Mouse (Mus musculus) thymus, postnatal 10 days (tissue): ENCODE measurements around the gene Noc4l.

Source experiments
- DNase-seq, 2 experiments: peaks; one replicate each; pipeline ENCODE4 v3.0.0; 2021; ENCODE audit warnings: low spot score in 2 of 2

Gene Noc4l

DNA sequence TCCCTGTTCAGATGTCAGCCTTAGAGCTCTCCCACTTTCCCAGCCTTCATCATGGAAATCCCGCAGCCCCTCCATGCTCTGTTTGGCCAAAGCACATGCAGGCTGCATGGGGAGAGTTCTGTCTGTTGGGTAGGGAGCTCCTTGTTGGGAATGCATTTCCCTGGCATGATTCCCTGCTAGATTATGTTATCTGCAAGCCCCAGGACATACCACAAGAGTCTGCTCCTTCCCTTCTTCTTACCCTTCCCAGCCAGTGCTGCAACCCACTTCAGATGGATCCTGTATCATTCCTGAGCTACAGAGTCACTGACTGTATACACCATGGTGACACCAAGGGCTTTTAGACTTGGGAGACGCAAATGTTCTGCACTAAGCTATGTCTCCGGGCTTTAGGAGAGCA, 43.8 kb downstream of the Noc4l start:
- no peak for DNase-seq

DNA sequence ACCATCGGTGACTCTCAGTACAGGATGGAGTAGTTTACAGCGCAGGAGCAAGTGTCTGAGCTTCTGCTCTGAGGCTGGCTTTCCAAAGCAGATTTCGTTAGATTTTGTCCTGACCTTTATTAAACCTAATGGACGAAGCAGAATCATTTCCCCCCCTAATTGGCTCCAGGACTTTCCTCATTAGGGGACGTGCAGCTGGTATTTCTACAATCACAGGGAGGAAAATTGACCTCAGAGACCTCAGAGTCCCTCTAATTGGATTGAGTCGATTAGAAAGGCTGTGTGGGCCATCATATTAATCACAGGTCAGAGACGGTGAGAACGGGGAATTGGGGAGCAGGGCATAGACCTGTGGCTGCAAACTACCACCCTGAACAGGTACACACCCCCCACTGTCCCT, 44.3 kb downstream of the Noc4l start:
- DNase-seq, result no peak

DNA sequence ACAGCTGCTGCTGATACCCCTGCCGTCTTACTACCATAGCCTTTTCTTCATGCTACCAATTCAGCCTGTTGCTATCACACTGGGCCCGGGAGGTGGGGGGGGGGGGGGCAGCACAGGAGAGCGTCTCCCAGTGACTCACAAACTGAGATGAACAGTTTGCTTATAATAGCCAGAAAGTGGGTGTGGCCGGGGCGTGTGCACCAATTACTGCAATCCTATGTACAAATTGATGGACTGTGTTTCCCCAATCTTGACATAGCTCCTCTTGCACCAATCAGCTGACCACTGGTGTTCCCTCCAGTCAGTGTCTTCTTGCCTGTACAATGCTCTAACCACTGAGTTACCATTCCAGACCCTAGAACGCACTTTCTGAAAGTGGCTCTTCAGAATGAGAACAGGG, 44.9 kb downstream of the Noc4l start:
- DNase-seq, result no peak

- no peak for DNase-seq
Measured at GRCm38 (mm10) chr5:110607767-110608166, 45.5 kb downstream of the Noc4l start.

DNA sequence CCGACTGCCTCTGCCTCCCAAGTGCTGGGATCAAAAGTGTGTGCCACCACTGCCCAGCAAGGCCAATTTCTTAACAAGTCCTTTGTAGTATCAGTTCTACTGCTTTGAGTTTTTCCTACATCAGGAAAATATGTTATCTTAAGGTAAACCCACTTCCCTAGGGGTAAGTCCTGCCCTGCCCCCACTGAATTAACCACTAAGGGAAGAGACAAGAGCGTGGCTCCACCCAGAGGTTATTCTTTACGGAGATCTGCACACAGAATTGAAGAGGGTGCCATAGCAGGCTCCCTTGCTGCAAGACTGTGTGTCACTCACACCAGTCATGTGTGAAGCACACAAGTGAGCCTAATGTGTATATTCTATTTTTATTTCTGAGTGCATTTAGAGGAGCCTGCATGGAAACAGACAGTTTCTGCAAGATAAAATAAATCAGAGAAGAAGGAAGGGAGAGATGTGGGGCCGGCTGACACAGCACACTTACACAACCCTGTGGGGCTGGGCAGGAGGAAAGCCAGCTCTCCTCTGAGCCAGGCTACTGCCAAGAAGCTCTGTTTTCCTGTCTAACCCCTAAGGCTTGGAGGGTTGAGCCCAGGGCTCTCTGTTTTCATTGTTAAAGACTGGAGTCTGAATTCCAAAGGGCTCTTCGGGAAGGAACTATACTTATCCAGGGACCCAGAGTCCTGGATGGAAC, 47.5 kb downstream of the Noc4l start:
- DNase-seq, result no peak

- no peak for DNase-seq
Measured at GRCm38 (mm10) chr5:110604311-110604710, 48.9 kb downstream of the Noc4l start.

- no peak for DNase-seq
Measured at GRCm38 (mm10) chr5:110603016-110603685, 50.1 kb downstream of the Noc4l start.
